Mouse (Mus musculus) G1E-ER4 (cell line): Measurements from ENCODE around the gene Vamp5. TPM values are rescaled to one million over a fixed set of nuclear protein-coding genes. Genes with fewer than 3 reads are reported as not detected.

Experiments
- GATA1 ChIP-seq: IDR thresholded peaks from one replicate; pipeline ENCODE4 v1.8.0; 2012; ENCODE audit warnings: low read length, inconsistent platforms
- polyA plus RNA-seq: library from polyadenylated mRNA; stranded (reverse); fragments of >175 nt; gene quantifications from 2 replicates; pipeline ENCODE4 v1.2.3, GENCODE M21; 2012

Gene Vamp5
- polyA plus RNA-seq, 1 experiment, result 234 TPM

GRCm38 (mm10) chr6:72360599-72360935 is 19.7 kb downstream of the Vamp5 start:
- no peak for TF ChIP-seq GATA1

- no peak for TF ChIP-seq GATA1
Observed at GRCm38 (mm10) chr6:72359891-72360598, 20.2 kb downstream of the Vamp5 start.

- no peak for TF ChIP-seq GATA1
Observed at GRCm38 (mm10) chr6:72359343-72359742, 20.9 kb downstream of the Vamp5 start.

- no peak for TF ChIP-seq GATA1
Observed at GRCm38 (mm10) chr6:72358086-72358764, 22.0 kb downstream of the Vamp5 start.

- peak; percentile 64 for TF ChIP-seq GATA1
Observed at GRCm38 (mm10) chr6:72357164-72358079, 22.8 kb downstream of the Vamp5 start.

GRCm38 (mm10) chr6:72356001-72356532 is 24.2 kb downstream of the Vamp5 start:
- TF ChIP-seq GATA1, result no peak

- no peak for TF ChIP-seq GATA1
Observed at GRCm38 (mm10) chr6:72355066-72355911, 25.0 kb downstream of the Vamp5 start, which contains the start of gene Tmem150a. Gene Tmem150a, plus strand, starts transcription at chr6:72355447.

GRCm38 (mm10) chr6:72354025-72354424 is 26.2 kb downstream of the Vamp5 start:
- no peak for TF ChIP-seq GATA1

- no peak for TF ChIP-seq GATA1
Observed at GRCm38 (mm10) chr6:72352636-72353405, 27.4 kb downstream of the Vamp5 start.

- TF ChIP-seq GATA1, result no peak
Observed at GRCm38 (mm10) chr6:72350214-72350613, 30.1 kb downstream of the Vamp5 start.

GRCm38 (mm10) chr6:72348411-72348810 is 31.9 kb downstream of the Vamp5 start:
- TF ChIP-seq GATA1, result no peak

- no peak for TF ChIP-seq GATA1
Observed at GRCm38 (mm10) chr6:72347166-72347941, 32.9 kb downstream of the Vamp5 start, which contains the start of gene 0610030E20Rik. Gene 0610030E20Rik, plus strand, starts transcription at chr6:72347317.

- no peak for TF ChIP-seq GATA1
Observed at GRCm38 (mm10) chr6:72346261-72346660, 34.0 kb downstream of the Vamp5 start.

GRCm38 (mm10) chr6:72345633-72346032 is 34.6 kb downstream of the Vamp5 start:
- no peak for TF ChIP-seq GATA1
